Mouse (Mus musculus) forebrain, embryonic 14.5 days (tissue): ENCODE data around the gene Gm49318. TPM values are rescaled to one million over a fixed set of nuclear protein-coding genes. Genes with fewer than 3 reads are reported as not detected.

Source experiments
- ATAC-seq: fragments of 200-750 bp; cut with Nextera tagmentation; 2 replicates; pipeline ENCODE4 v1.8.0; 2017; ENCODE audit warnings: mild to moderate bottlenecking, moderate library complexity
- DNase-seq: peaks from one replicate; pipeline ENCODE4 v3.0.0-alpha.2; 2015; ENCODE audit warnings: low spot score
- H3K27ac ChIP-seq: fragments of 300-500 bp; sonication (generic); 2 replicates; pipeline ENCODE4 v1.5.1; 2014; ENCODE audit warnings: low read depth, mild to moderate bottlenecking, control low read depth, low read length, moderate library complexity
- H3K27me3 ChIP-seq: fragments of 300-500 bp; sonication (generic); replicated peaks from 2 replicates; pipeline ENCODE4 v1.6.1; 2014; ENCODE audit warnings: low read length, control low read depth, mixed read lengths; ENCODE audit not compliant: control insufficient read depth, insufficient read depth
- H3K36me3 ChIP-seq: fragments of 300-500 bp; sonication (generic); 2 replicates; pipeline ENCODE4 v1.6.1; 2014; ENCODE audit warnings: low read length, control low read depth; ENCODE audit not compliant: control insufficient read depth, insufficient read depth
- H3K4me1 ChIP-seq: fragments of 300-500 bp; sonication (generic); 2 replicates; pipeline ENCODE4 v1.6.1; 2014; ENCODE audit warnings: antibody characterized with exemption, low read length, control low read depth; ENCODE audit not compliant: control insufficient read depth, insufficient read depth
- H3K4me2 ChIP-seq: fragments of 300-500 bp; sonication (generic); 2 replicates; pipeline ENCODE4 v1.6.1; 2014; ENCODE audit warnings: mild to moderate bottlenecking, control low read depth, low read length
- H3K4me3 ChIP-seq: fragments of 300-500 bp; sonication (generic); 2 replicates; pipeline ENCODE4 v1.5.1; 2014; ENCODE audit warnings: low read depth, low read length, control low read depth
- H3K9ac ChIP-seq: fragments of 300-500 bp; sonication (generic); 2 replicates; pipeline ENCODE4 v1.6.1; 2014; ENCODE audit warnings: mild to moderate bottlenecking, low read length, control low read depth, moderate library complexity
- H3K9me3 ChIP-seq: fragments of 300-500 bp; sonication (generic); replicated peaks from 2 replicates; pipeline ENCODE4 v1.6.1; 2016; ENCODE audit warnings: low read length, control low read depth, mixed read lengths; ENCODE audit not compliant: control insufficient read depth
- WGBS: fragments of 180-500 bp; shearing (Covaris S2); extraction: QIAGEN DNeasy Blood & Tissue Kit; methylation state at CpG from one replicate; pipeline ENCODE4 v1.1.7; 2014; 5-methylcytosine and 5-hydroxymethylcytosine counted together
- polyA plus RNA-seq: library from polyadenylated mRNA; unstranded; fragments of >200 nt; fragmentation: Nextera tagmentation; extraction: Ambion mirVana; gene quantifications from 2 replicates; pipeline ENCODE4 v1.2.1, GENCODE M21; 2014

The Gm49318 gene
- polyA plus RNA-seq, 1 experiment from 2014 or later: not detected

DNA sequence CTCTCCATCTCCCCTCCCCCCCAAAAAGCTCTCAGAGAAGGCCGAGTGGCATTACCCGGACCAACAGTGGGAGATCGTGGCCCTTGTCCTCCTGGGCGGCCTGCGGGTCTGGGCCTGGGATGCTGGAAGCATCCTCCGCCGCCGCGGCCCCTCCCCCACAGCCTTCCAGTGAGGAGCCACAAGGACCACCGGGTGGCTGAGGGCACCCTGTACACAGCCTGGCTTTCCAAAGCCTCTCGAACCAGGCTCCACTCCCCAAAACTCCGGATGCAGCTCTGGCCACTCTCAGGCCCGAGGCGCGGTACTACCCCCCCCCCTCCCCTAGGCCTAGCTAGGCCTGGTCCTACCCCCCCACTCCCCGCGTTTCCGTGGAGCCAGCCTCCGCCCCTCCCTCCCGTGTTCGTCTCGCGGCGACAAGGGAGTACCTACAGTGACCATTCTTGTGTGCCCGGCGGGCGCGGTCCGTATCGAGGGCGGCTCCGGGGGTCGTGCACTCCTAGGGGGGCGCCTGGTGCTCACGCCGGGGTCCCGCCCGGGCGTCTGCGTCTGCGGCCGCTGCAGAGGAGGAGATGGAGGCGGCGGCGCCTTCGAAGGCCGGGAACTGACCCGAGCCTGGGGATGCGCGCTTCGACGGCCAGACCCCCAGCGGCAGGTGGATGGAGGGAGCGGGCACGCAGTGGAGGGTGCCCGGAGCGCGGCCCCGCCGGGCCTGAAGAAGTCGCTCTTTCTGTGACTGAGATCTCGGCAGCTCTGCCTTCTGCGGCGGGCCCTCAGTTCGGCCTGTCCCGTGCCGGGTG is 19.7 kb downstream of the Gm49318 start:
- H3K4me2 ChIP-seq: peak overlapping the region; percentile 78
- DNase-seq: peak; percentile 58
- H3K27ac ChIP-seq: peak overlapping the region; percentile 94
- peak; percentile 35 for ATAC-seq
- peak overlapping the region; percentile 97 for H3K4me3 ChIP-seq
- H3K9me3 ChIP-seq: no peaks in the 10 kb centered on the region
- H3K36me3 ChIP-seq: peaks cover 10% of the 10 kb centered on the region
- no peaks in the 10 kb centered on the region for H3K27me3 ChIP-seq
- H3K4me1 ChIP-seq: peaks cover 30% of the 10 kb centered on the region
- 2% methylated on average over 33 of the region's 67 CpGs for WGBS
- peak overlapping the region; percentile 98 for H3K9ac ChIP-seq

- WGBS: under 1% methylated on average over 43 of the region's 43 CpGs
- Histone ChIP-seq H3K27ac (peak overlapping the region; percentile 94), H3K9me3 (no peaks in the 10 kb centered on the region), H3K9ac (peak overlapping the region; percentile 98), H3K27me3 (no peaks in the 10 kb centered on the region), H3K4me3 (peak overlapping the region; percentile 97), H3K4me1 (peaks cover 30% of the 10 kb centered on the region), H3K36me3 (peaks cover 9% of the 10 kb centered on the region; the same call in 1 of the 2 replicates), H3K4me2 (peak overlapping the region; percentile 78)
- peak; percentile 43 for ATAC-seq
- DNase-seq: peak; percentile 84
These were observed 20.6 kb downstream of the Gm49318 start for GRCm38 (mm10) chr9:22050351-22050889.

DNA sequence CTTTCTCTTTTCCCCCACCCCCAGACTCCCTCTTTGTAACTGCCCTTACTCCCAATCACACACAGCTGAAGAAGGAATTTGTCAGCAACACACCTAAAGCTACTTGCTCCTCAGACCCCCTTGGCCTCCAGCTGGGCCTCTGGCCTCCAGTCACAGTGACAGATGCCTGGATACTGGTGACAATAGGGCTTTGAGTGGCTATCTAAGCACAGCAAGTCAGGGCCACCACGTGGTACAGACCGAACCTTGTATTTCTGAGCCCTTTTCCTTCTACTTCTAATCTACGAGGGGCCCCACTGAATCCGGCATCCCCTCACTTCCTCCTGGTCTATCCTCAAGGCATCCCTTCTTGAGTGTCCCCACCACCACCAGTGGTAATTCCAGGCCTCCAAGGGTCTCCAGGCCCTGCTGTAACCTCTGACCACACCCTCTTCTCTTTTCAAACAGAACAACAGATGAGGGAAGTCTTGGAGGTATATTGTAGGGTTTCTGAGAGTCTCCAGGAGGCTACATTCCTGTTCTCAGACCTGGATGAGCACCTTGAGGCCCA is 21.3 kb downstream of the Gm49318 start:
- H3K4me2 ChIP-seq: peak overlapping the region; percentile 78
- WGBS: 16% methylated on average over 4 of the region's 4 CpGs
- H3K36me3 ChIP-seq: peaks cover 12% of the 10 kb centered on the region; the same call in 1 of the 2 replicates
- H3K9ac ChIP-seq: peak overlapping the region; percentile 98
- H3K4me3 ChIP-seq: peak overlapping the region; percentile 97
- H3K4me1 ChIP-seq: peaks cover 30% of the 10 kb centered on the region
- peak; percentile 32 for DNase-seq
- H3K27ac ChIP-seq: peak overlapping the region; percentile 94
- H3K9me3 ChIP-seq: no peaks in the 10 kb centered on the region
- ATAC-seq: no peak
- H3K27me3 ChIP-seq: no peaks in the 10 kb centered on the region

- Histone ChIP-seq H3K4me2 (peak overlapping the region; percentile 78), H3K27me3 (no peaks in the 10 kb centered on the region), H3K4me1 (peaks cover 27% of the 10 kb centered on the region), H3K9ac (peak overlapping the region; percentile 98), H3K9me3 (no peaks in the 10 kb centered on the region), H3K4me3 (peak overlapping the region; percentile 97), H3K36me3 (peaks cover 12% of the 10 kb centered on the region; the same call in 1 of the 2 replicates), H3K27ac (peak overlapping the region; percentile 94)
- DNase-seq (no peak), ATAC-seq (no peak)
- 41% methylated on average over 11 of the region's 11 CpGs for whole genome bisulfite sequencing
These were observed 21.7 kb downstream of the Gm49318 start for GRCm38 (mm10) chr9:22049315-22049714.

DNA sequence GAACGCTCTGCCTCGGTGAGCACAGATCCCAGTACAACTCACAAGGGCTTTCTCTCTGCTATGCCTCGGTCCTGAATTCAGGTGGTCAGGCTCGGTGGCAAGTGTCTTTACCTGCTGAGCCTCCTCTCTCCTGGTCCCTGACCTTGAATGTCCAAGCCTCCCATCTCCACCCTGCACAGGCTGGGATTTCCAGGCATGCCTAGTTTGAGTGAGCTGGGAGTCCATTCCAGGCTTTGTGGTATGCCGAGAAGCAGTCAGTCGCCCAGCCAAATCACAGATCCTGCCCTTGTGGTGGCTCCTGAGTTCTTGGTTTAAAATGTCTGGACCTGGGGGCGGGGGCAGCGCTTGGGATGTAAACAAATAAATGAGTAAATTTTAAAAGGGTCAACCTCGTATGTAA is 23.7 kb downstream of the Gm49318 start:
- Histone ChIP-seq H3K4me2 (peak overlapping the region; percentile 21), H3K27ac (peak overlapping the region; percentile 2; the same call in 1 of the 2 replicates), H3K4me3 (no peak overlapping the region), H3K9ac (peak overlapping the region; percentile 21; the same call in 1 of the 2 replicates), H3K36me3 (peaks cover 12% of the 10 kb centered on the region; the same call in 1 of the 2 replicates), H3K9me3 (no peaks in the 10 kb centered on the region), H3K27me3 (no peaks in the 10 kb centered on the region), H3K4me1 (peaks cover 27% of the 10 kb centered on the region)
- WGBS: 61% methylated on average over 9 of the region's 9 CpGs
- DNase-seq (no peak), ATAC-seq (no peak)

DNA sequence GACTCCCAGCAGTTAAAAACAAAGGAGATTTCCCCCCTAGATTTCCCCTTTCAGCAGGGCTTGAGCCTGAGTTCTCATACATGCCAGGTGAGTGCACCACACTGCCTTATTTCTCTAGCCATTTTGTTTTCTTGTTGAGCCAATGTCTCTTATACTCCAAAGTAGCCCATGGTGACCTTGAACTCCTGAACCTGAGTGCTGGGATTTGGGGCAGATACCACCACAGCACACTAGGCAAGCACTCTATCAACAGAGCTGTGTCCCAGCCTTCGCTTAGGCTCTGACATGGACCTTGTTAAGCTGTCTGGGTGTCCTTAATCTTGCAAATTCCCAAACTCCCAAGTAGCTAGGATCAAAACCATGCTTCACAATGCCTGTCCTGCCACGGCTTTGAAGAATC is 29.2 kb downstream of the Gm49318 start:
- H3K36me3 ChIP-seq: peaks cover 7% of the 10 kb centered on the region; the same call in 1 of the 2 replicates
- WGBS: 77% methylated on average over 2 of the region's 2 CpGs
- no peaks in the 10 kb centered on the region for H3K27me3 ChIP-seq
- ATAC-seq (no peak), DNase-seq (no peak)
- no peaks in the 10 kb centered on the region for H3K9me3 ChIP-seq
- H3K4me1 ChIP-seq: no peaks in the 10 kb centered on the region
- no peak overlapping the region for H3K9ac ChIP-seq
- H3K4me2 ChIP-seq: no peak overlapping the region
- H3K4me3 ChIP-seq: no peak overlapping the region
- H3K27ac ChIP-seq: no peak overlapping the region

GRCm38 (mm10) chr9:22037826-22038225 is 33.2 kb downstream of the Gm49318 start:
- H3K27me3 ChIP-seq: no peaks in the 10 kb centered on the region
- peaks cover 8% of the 10 kb centered on the region; the same call in 1 of the 2 replicates for H3K4me1 ChIP-seq
- H3K9me3 ChIP-seq: no peaks in the 10 kb centered on the region
- DNase-seq (no peak), ATAC-seq (no peak)
- H3K4me2 ChIP-seq: no peak overlapping the region
- 84% methylated on average over 10 of the region's 10 CpGs for WGBS
- H3K9ac ChIP-seq: no peak overlapping the region
- peaks cover 35% of the 10 kb centered on the region for H3K36me3 ChIP-seq
- H3K27ac ChIP-seq: no peak overlapping the region
- H3K4me3 ChIP-seq: no peak overlapping the region

DNA sequence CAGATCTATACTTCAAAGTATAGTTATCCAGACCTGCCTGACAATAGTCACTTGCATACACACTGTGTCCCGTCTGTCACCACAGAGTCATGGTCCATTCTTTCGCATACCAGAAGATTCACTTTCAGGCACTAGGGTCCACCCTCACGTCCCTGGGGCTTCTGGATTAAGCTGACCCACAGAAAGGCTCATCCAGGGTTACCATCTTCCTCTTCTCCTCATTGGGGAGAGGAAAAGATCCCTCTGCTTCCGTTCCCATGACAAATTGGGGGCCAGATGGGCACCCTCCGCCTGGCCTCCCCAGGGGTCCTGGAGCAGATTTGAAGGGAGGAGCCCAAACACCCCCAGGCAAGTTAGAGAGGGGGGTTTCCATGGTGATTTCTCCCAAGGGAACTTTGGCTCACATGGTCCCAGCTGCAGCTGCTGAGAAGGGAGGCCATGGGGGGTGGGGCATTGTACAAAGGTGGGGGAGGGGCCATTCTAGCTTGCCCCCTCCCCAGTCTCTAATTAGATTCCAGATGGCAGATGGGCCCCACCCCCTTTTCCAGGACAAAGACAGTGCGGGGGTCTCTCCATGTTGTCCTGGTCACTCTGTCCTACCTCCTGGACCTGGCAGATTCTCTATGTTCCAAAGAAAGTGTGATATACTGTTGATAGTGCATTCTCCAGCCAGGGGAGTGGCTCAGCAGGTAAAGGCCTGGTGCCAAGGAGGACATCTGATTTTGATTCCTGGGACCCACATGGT is 35.6 kb downstream of the Gm49318 start:
- Histone ChIP-seq H3K4me3 (no peak overlapping the region), H3K36me3 (peaks cover 57% of the 10 kb centered on the region), H3K27me3 (no peaks in the 10 kb centered on the region), H3K9ac (no peak overlapping the region), H3K9me3 (no peaks in the 10 kb centered on the region), H3K4me2 (no peak overlapping the region), H3K27ac (0 out of 2 replicates have a peak overlapping the region, but pooled peaks have one; percentile 4), H3K4me1 (peaks cover 8% of the 10 kb centered on the region; the same call in 1 of the 2 replicates)
- DNase-seq (peak; percentile 60), ATAC-seq (peak; percentile 53)
- WGBS: 55% methylated on average over 6 of the region's 6 CpGs
